Mouse (Mus musculus) cerebellum, adult 2 months (tissue): ENCODE data around the gene St8sia2. TPM values are rescaled to one million over a fixed set of nuclear protein-coding genes. Genes with fewer than 3 reads are reported as not detected.

Experiments used
- DNase-seq, 2 experiments: peaks; one replicate each; pipeline ENCODE4 v3.0.0; 2021
- H3K27ac ChIP-seq: fragments of 200-500 bp; 2 replicates; pipeline ENCODE4 v1.5.1; 2012; ENCODE audit warnings: low read length, control low read depth, inconsistent platforms; ENCODE audit not compliant: insufficient read depth
- H3K27me3 ChIP-seq: fragments of 200-500 bp; 2 replicates; pipeline ENCODE4 v1.6.1; 2012; ENCODE audit warnings: inconsistent platforms, mild to moderate bottlenecking, low read length, moderate library complexity; ENCODE audit not compliant: control insufficient read depth, insufficient read depth
- H3K4me1 ChIP-seq: fragments of 200-500 bp; 2 replicates; pipeline ENCODE4 v1.6.1; 2011; ENCODE audit warnings: low read length; ENCODE audit not compliant: control insufficient read depth, insufficient read depth
- H3K4me3 ChIP-seq: fragments of 200-500 bp; replicated peaks from 2 replicates; pipeline ENCODE3; 2011; ENCODE audit warnings: mild to moderate bottlenecking, low read depth, low read length, control low read depth; ENCODE audit not compliant: insufficient read depth
- CTCF ChIP-seq: fragments of 200-500 bp; IDR thresholded peaks from 2 replicates; pipeline ENCODE4 v1.5.1; 2011; ENCODE audit warnings: low read depth, mild to moderate bottlenecking, control low read depth, low read length, moderate library complexity, borderline replicate concordance; ENCODE audit not compliant: insufficient read depth
- POLR2A ChIP-seq: fragments of 200-500 bp; IDR thresholded peaks from 2 replicates; pipeline ENCODE4 v1.6.1; 2011; ENCODE audit warnings: low read length, control low read depth, borderline replicate concordance; ENCODE audit not compliant: insufficient read depth
- WGBS: fragments of 180-500 bp; shearing (Covaris S2); methylation state at CpG from one replicate; pipeline ENCODE4 v1.1.7; 2018; 5-methylcytosine and 5-hydroxymethylcytosine counted together
- polyA plus RNA-seq: library from polyadenylated mRNA; depleted of rRNA; stranded (reverse); fragments of >200 nt; gene quantifications from 2 replicates; pipeline ENCODE4 v1.2.3, GENCODE M21; 2012

St8sia2 gene
- polyA plus RNA-seq, 1 experiment: 1.2 TPM

GRCm38 (mm10) chr7:73965164-73965563 is 48.3 kb downstream of the St8sia2 start:
- no peak for TF ChIP-seq CTCF
- TF ChIP-seq POLR2A: no peak
- no peaks in the 10 kb centered on the region for H3K27me3 ChIP-seq
- WGBS: 87% methylated on average over 3 of the region's 3 CpGs

GRCm38 (mm10) chr7:73962431-73962830 is 51.1 kb downstream of the St8sia2 start:
- TF ChIP-seq POLR2A (no peak), CTCF (no peak)
- H3K4me1 ChIP-seq: peaks cover 5% of the 10 kb centered on the region; the same call in 1 of the 2 replicates
- no peaks in the 10 kb centered on the region for H3K27me3 ChIP-seq
- H3K27ac ChIP-seq: no peak overlapping the region
- DNase-seq: no peak
- WGBS: 89% methylated on average over 5 of the region's 5 CpGs
- no peak overlapping the region for H3K4me3 ChIP-seq

More at GRCm38 (mm10) chr7:73965164-73965563, 48.3 kb downstream of the St8sia2 start:
- DNase-seq: no peak
- Histone ChIP-seq H3K4me1 (no peaks in the 10 kb centered on the region; the same call in 1 of the 2 replicates), H3K4me3 (no peak overlapping the region), H3K27ac (no peak overlapping the region)

- TF ChIP-seq POLR2A (no peak), CTCF (no peak)
- Histone ChIP-seq H3K27me3 (no peaks in the 10 kb centered on the region), H3K4me1 (peaks cover 18% of the 10 kb centered on the region), H3K4me3 (no peak overlapping the region), H3K27ac (no peak overlapping the region)
- DNase-seq: peak; percentile 71 to 80
- 13% methylated on average over 5 of the region's 5 CpGs for WGBS
These were observed 59.0 kb downstream of the St8sia2 start for GRCm38 (mm10) chr7:73954441-73954840.

- no peak overlapping the region for H3K27ac ChIP-seq
- TF ChIP-seq POLR2A: no peak
- TF ChIP-seq CTCF: no peak
These were observed 60.4 kb downstream of the St8sia2 start for GRCm38 (mm10) chr7:73953131-73953530.

GRCm38 (mm10) chr7:73941640-73942039 is 71.8 kb downstream of the St8sia2 start:
- TF ChIP-seq CTCF (no peak), POLR2A (no peak)
- Histone ChIP-seq H3K27ac (no peak overlapping the region), H3K4me1 (no peaks in the 10 kb centered on the region), H3K27me3 (no peaks in the 10 kb centered on the region), H3K4me3 (no peak overlapping the region)
- WGBS: 59% methylated on average over 4 of the region's 4 CpGs
- no peak for DNase-seq

More at GRCm38 (mm10) chr7:73953131-73953530, 60.4 kb downstream of the St8sia2 start:
- DNase-seq: peak; percentile 31 to 62
- Histone ChIP-seq H3K4me3 (no peak overlapping the region), H3K4me1 (peaks cover 15% of the 10 kb centered on the region), H3K27me3 (no peaks in the 10 kb centered on the region)
- WGBS: 49% methylated on average over 4 of the region's 4 CpGs

GRCm38 (mm10) chr7:73939236-73939635 is 74.3 kb downstream of the St8sia2 start:
- H3K4me3 ChIP-seq: no peak overlapping the region
- H3K4me1 ChIP-seq: no peaks in the 10 kb centered on the region
- TF ChIP-seq CTCF: no peak
- TF ChIP-seq POLR2A: no peak
- WGBS: 50% methylated on average over 8 of the region's 8 CpGs
- no peak overlapping the region for H3K27ac ChIP-seq
- no peaks in the 10 kb centered on the region for H3K27me3 ChIP-seq
- DNase-seq: no peak

GRCm38 (mm10) chr7:73938046-73938810 is 75.3 kb downstream of the St8sia2 start:
- DNase-seq: no peak
- Histone ChIP-seq H3K27ac (no peak overlapping the region), H3K4me1 (no peaks in the 10 kb centered on the region), H3K4me3 (no peak overlapping the region), H3K27me3 (no peaks in the 10 kb centered on the region)
- no peak for TF ChIP-seq CTCF
- no peak for TF ChIP-seq POLR2A
- 40% methylated on average over 7 of the region's 7 CpGs for WGBS

GRCm38 (mm10) chr7:73936119-73936518 is 77.4 kb downstream of the St8sia2 start:
- Histone ChIP-seq H3K27me3 (no peaks in the 10 kb centered on the region), H3K4me1 (no peaks in the 10 kb centered on the region), H3K4me3 (no peak overlapping the region), H3K27ac (no peak overlapping the region)
- TF ChIP-seq POLR2A (no peak), CTCF (no peak)
- WGBS: 76% methylated on average over 3 of the region's 3 CpGs
- DNase-seq: no peak
